Mouse (Mus musculus): Measurements from ENCODE around the gene Rsph4a.
"Not testable (repeated sequence)": the region's sequence is repeated elsewhere in the genome, so short reads cannot be mapped to it uniquely, and the experiment has no call there.

Gene Rsph4a

DNA sequence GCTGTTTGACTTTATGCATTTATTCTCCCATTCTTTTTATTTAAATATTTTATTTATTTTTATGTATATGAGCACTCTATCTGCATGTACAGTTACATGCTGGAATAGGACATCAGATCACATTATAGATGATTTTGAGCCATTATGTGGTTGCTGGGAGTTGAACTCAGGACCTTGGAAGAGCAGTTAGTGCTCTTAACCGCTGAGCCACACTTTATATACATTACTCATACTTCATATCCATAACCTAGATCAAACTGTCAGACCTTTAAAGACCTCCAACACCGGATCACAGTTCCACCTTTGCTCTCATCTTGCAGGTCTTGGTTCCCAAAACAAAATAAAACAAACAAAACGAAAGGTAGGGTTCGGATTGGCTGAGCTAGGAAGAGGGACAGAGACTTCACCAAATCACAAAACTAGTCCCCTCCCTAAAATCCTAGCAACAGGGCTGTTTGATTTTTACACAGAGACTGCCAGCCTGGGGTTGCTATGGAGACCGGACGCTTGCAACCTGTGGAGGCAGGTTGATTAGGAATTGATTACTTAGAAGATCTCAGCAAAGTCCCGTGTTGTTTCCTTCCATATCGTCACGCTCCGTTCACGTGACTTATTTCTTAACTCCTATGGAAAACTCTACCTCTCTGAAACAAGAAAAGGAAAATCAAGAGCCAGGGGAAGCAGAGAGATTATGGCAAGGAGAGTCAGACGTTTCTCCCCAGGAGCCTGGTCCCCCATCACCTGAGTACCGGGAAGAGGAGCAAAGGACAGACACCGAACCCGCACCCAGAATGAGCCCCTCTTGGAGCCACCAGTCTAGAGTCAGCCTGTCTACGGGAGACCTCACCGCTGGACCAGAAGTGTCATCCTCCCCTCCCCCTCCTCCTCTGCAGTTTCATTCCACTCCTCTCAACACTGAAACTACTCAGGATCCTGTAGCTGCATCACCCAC lies at the start of gene Rsph4a:
Gene Rsph4a, plus strand, starts transcription at position 582 of the 952 bp plus-strand sequence.
- DNase-seq (ENCODE audit: low spot score in 2 of 2): peak; percentile 32 to 50

DNA sequence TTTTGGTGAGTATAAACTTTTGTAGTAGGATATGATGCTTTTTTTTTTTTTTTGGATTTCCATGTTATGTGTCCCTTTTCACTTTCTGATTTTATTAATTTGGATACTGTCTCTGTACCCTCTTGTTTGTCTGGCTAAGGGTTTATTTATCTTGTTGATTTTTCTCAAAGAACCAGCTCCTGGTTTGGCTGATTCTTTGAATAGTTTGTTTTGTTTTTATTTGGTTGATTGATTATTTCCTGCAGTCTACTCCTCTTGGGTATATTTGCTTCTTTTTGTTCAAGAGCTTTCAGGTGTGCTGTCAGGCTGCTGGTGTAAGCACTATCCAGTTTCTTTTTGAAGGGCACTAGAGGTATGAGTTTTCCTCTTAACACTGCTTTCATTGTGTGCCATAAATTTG lies 47.5 kb upstream of the Rsph4a start, which contains the start of gene Sult3a1:
Gene Sult3a1, plus strand, starts transcription at position 301 of the 400 bp plus-strand sequence.
- no peak for DNase-seq (ENCODE audit: low spot score in 2 of 2)

DNA sequence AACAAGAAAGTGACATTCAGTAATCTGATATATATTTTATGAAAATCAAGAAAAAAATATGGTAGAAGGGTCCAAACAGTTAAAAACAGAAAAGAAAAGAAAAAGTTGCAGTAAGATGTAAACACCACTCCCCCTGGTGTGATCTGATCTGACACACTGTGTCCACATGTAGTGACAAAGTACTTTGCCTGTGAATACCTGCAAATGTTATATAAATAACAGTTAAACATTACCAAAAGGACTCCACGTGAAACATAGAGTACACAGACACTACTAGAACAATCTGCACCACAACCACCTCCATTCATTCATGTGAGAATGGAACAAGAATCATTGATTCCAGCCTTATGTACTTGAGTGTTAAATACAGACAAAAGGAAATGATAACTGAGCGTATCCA lies 38.9 kb upstream of the Rsph4a start:
- DNase-seq (ENCODE audit: low spot score in 2 of 2): no peak

DNA sequence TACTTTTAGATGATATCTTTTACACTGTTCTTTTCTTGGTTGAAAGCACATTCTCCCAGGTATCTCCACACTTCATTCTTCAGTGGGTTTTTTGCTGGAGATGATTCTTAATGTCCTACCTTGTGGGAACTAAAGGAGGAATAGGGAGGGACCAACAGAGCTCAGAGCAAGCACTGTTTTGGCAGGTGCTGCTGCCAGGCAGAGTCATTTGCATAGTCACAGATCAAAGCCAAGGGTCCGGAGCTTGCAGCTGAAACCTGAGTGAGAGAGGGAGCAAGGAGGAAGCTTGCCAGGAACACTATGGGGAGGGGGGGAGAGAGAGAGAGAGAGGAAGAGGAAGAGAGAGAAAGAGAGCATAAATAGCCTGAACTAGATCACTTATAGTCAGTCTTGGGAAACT lies 34.5 kb upstream of the Rsph4a start:
- no peak for DNase-seq (ENCODE audit: low spot score in 2 of 2)

DNA sequence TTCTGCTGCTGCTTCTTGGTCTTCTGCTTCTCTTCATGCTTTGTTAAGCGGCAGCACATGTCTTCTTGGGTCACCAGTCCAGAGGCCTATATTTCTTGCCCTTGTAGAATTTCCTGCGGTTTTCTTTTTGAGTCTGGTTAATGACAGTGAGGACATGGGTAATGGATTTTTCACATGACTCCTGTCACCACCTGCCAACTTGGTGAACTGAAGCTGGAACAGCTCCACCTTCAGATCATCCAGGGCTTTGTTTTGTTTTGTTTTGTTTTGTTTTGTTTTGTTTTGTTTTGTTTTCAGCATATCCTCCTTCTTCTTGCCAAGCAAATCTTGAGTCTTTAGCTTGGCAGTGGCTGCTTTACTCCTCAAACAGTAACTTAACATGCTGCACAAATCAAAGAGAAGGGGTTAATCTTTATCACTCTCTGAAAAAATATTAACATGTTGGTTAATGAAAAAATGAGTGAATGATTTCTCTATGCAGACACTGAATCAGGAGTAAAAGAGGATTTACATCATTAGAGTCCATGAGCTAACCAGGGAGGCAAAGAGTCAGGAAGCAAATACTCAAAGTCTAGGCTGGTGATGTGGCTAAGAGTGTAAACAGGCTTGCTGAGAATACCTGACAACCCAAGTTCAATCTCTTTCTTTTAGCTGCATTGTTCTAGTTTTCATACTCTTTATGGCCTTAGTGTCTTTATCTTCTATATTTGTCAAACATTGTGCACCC lies 32.1 kb upstream of the Rsph4a start:
- no peak for DNase-seq (ENCODE audit: low spot score in 2 of 2)

- DNase-seq (ENCODE audit: low spot score in 2 of 2): not testable (repeated sequence)
Measured at GRCm38 (mm10) chr10:33882411-33882810, 22.5 kb upstream of the Rsph4a start.

GRCm38 (mm10) chr10:33901520-33901919 lies 3.4 kb upstream of the Rsph4a start:
- not testable (repeated sequence) for DNase-seq (ENCODE audit: low spot score in 2 of 2)

DNA sequence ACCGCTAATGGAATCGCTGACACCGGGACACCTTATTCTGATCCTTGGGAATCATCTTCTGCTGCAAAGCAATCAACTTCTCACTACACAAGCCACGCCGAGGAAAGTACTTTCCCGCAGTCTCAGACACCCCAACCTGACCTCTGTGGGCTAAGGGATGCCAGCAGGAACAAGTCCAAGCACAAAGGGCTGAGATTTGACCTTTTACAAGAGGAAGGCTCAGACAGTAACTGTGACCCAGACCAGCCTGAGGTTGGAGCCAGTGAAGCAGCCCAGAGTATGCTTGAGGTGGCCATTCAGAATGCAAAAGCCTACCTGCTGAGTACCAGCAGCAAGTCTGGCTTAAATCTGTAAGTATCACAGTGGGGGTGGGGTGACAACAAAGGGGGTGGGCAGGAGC lies 578 bp downstream of the Rsph4a start:
- DNase-seq (ENCODE audit: low spot score in 2 of 2): no peak

DNA sequence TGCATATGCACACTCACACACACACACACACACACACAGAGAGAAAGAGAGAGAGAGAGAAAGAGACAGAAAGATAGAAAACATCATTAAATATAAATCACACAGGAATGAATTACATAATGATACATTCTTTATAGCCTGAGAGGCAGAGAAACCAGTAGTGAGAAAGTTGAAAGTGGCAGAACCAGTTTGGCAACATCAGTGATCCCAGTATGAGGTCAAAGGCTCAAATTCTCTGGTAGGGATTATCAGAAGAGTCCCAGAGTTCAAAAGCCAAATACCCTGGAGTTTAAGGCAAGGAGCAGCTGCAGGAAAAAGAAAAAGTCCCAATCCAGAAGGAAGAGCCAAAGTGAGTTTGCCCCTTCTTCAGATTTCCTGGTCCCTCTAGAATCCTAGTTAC lies 35.8 kb downstream of the Rsph4a start:
- DNase-seq (ENCODE audit: low spot score in 2 of 2): no peak

- DNase-seq (ENCODE audit: low spot score in 2 of 2): no peak
Measured at GRCm38 (mm10) chr10:33945390-33945789, 40.5 kb downstream of the Rsph4a start.

DNA sequence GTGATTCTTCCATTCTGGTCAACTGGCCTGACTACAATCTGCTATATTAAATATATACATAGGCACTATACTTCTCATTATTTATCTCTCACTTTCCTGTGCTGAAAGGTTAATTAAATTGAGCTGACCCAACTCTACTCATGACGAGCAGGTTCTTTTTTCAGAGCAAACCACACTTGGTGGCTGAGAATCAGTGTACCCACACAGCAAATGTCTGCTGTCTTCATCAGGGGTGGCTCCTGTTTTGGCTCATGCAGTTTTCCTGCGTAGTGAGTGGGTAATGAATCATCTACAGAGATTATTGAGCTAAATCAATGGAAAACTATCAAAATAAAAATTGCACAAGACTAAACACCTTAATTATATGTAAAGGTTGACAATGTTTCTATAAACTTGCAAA lies 41.4 kb downstream of the Rsph4a start:
- DNase-seq (ENCODE audit: low spot score in 2 of 2): no peak

GRCm38 (mm10) chr10:33950803-33951583 lies 46.1 kb downstream of the Rsph4a start, which contains the start of gene Zup1:
Gene Zup1 (minus strand): TSS chr10:33951269.
- peak; percentile 59 to 69 for DNase-seq (ENCODE audit: low spot score in 2 of 2)

- no peak for DNase-seq (ENCODE audit: low spot score in 2 of 2)
Measured at GRCm38 (mm10) chr10:33952509-33952908, 47.6 kb downstream of the Rsph4a start.
